Mouse (Mus musculus) embryonic facial prominence, embryonic 14.5 days (tissue): Measurements from ENCODE around the gene Zfp853. TPM values are rescaled to one million over a fixed set of nuclear protein-coding genes. Genes with fewer than 3 reads are reported as not detected.

ENCODE experiments used
- ATAC-seq: fragments of 200-750 bp; cut with Nextera tagmentation; 2 replicates; pipeline ENCODE4 v1.8.0; 2017; ENCODE audit warnings: low read depth, moderate number of reproducible peaks, moderate TSS enrichment
- DNase-seq: peaks from one replicate; pipeline ENCODE4 v3.0.0-alpha.2; 2015; ENCODE audit warnings: low spot score
- H3K27ac ChIP-seq: fragments of 300-500 bp; sonication (generic); replicated peaks from 2 replicates; pipeline ENCODE4 v1.5.1; 2014; ENCODE audit warnings: low read depth, mild to moderate bottlenecking, low read length, moderate library complexity
- H3K27me3 ChIP-seq: fragments of 300-500 bp; sonication (generic); replicated peaks from 2 replicates; pipeline ENCODE4 v1.6.1; 2014; ENCODE audit warnings: low read length; ENCODE audit not compliant: control insufficient read depth, insufficient read depth
- H3K36me3 ChIP-seq: fragments of 300-500 bp; sonication (generic); 2 replicates; pipeline ENCODE4 v1.6.1; 2014; ENCODE audit warnings: low read length, mixed read lengths; ENCODE audit not compliant: control insufficient read depth, insufficient read depth
- H3K4me1 ChIP-seq: fragments of 300-500 bp; sonication (generic); 2 replicates; pipeline ENCODE4 v1.6.1; 2014; ENCODE audit warnings: antibody characterized with exemption, low read length; ENCODE audit not compliant: control insufficient read depth, insufficient read depth
- H3K4me2 ChIP-seq: fragments of 300-500 bp; sonication (generic); 2 replicates; pipeline ENCODE4 v1.6.1; 2014; ENCODE audit warnings: low read depth, mild to moderate bottlenecking, low read length, moderate library complexity, mixed read lengths
- H3K4me3 ChIP-seq: fragments of 300-500 bp; sonication (generic); 2 replicates; pipeline ENCODE4 v1.5.1; 2014; ENCODE audit warnings: low read depth, mild to moderate bottlenecking, low read length
- H3K9ac ChIP-seq: fragments of 300-500 bp; sonication (generic); 2 replicates; pipeline ENCODE4 v1.6.1; 2014; ENCODE audit warnings: low read depth, mild to moderate bottlenecking, low read length, moderate library complexity, mixed read lengths
- H3K9me3 ChIP-seq: fragments of 300-500 bp; sonication (generic); 2 replicates; pipeline ENCODE4 v1.6.1; 2016; ENCODE audit warnings: low read length; ENCODE audit not compliant: control insufficient read depth
- WGBS: fragments of 180-500 bp; shearing (Covaris S2); extraction: QIAGEN DNeasy Blood & Tissue Kit; methylation state at CpG from one replicate; pipeline ENCODE4 v1.1.7; 2014; 5-methylcytosine and 5-hydroxymethylcytosine counted together
- polyA plus RNA-seq: library from polyadenylated mRNA; unstranded; fragments of >200 nt; fragmentation: Nextera tagmentation; extraction: Ambion mirVana; gene quantifications from 2 replicates; pipeline ENCODE4 v1.2.1, GENCODE M21; 2014

Zfp853 gene
- polyA plus RNA-seq, 1 experiment from 2014 or later, result 0.17 TPM

GRCm38 (mm10) chr5:143301296-143301695, 7.9 kb upstream of the Zfp853 start:
- Histone ChIP-seq H3K36me3 (peaks cover 73% of the 10 kb centered on the region), H3K4me1 (no peaks in the 10 kb centered on the region), H3K27ac (no peak overlapping the region), H3K27me3 (no peaks in the 10 kb centered on the region), H3K9me3 (0 out of 2 replicates have a peak, but pooled peaks cover 3% of the 10 kb centered on the region), H3K4me3 (no peak overlapping the region), H3K9ac (no peak overlapping the region), H3K4me2 (no peak overlapping the region)
- no peak for ATAC-seq
- no peak for DNase-seq
- 79% methylated on average over 7 of the region's 8 CpGs for WGBS

- Histone ChIP-seq H3K9me3 (0 out of 2 replicates have a peak, but pooled peaks cover 3% of the 10 kb centered on the region), H3K27ac (no peak overlapping the region), H3K9ac (no peak overlapping the region), H3K36me3 (peaks cover 57% of the 10 kb centered on the region), H3K27me3 (no peaks in the 10 kb centered on the region), H3K4me1 (no peaks in the 10 kb centered on the region), H3K4me2 (no peak overlapping the region), H3K4me3 (no peak overlapping the region)
- no peak for DNase-seq
- WGBS, result 94% methylated on average over 4 of the region's 4 CpGs
- ATAC-seq, result no peak
Observed at GRCm38 (mm10) chr5:143299686-143300085, 6.3 kb upstream of the Zfp853 start.

- Histone ChIP-seq H3K4me2 (no peak overlapping the region), H3K4me1 (peaks cover 6% of the 10 kb centered on the region; the same call in 1 of the 2 replicates), H3K4me3 (no peak overlapping the region), H3K27me3 (peaks cover 10% of the 10 kb centered on the region), H3K36me3 (peaks cover 46% of the 10 kb centered on the region), H3K9ac (no peak overlapping the region), H3K27ac (no peak overlapping the region), H3K9me3 (0 out of 2 replicates have a peak, but pooled peaks cover 3% of the 10 kb centered on the region)
- 93% methylated on average over 7 of the region's 7 CpGs for WGBS
- no peak for ATAC-seq
- DNase-seq, result no peak
Observed at GRCm38 (mm10) chr5:143298391-143298790, 5.0 kb upstream of the Zfp853 start.

DNA sequence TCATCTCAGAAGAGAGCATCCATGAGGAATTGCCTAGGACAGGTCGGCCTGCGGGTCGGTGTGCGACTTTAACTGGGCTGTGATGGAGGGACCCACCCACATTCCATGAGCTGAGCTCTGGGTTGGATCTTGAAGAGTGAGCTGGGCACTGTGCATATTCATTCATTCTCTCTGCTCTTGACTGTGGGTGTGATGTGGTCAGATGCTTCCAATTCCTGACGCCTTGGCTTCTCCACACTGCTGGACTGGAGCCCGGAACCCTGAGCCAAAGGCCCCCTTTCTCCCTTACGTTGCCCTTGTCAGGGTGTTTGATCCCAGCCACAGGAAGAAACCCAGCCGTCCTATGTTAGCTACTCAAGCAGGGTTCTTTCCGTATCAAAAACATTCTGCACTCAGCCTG, 4.6 kb upstream of the Zfp853 start:
- WGBS, result 90% methylated on average over 9 of the region's 9 CpGs
- H3K4me1 ChIP-seq, result peaks cover 6% of the 10 kb centered on the region; the same call in 1 of the 2 replicates
- no peak overlapping the region for H3K9ac ChIP-seq
- 0 out of 2 replicates have a peak, but pooled peaks cover 3% of the 10 kb centered on the region for H3K9me3 ChIP-seq
- ATAC-seq, result no peak
- no peak overlapping the region for H3K27ac ChIP-seq
- peaks cover 44% of the 10 kb centered on the region for H3K36me3 ChIP-seq
- no peak overlapping the region for H3K4me3 ChIP-seq
- H3K4me2 ChIP-seq, result no peak overlapping the region
- no peak for DNase-seq
- peaks cover 14% of the 10 kb centered on the region for H3K27me3 ChIP-seq

- Histone ChIP-seq H3K9me3 (0 out of 2 replicates have a peak, but pooled peaks cover 3% of the 10 kb centered on the region), H3K27ac (no peak overlapping the region), H3K36me3 (peaks cover 18% of the 10 kb centered on the region), H3K4me3 (no peak overlapping the region), H3K27me3 (peaks cover 39% of the 10 kb centered on the region), H3K4me1 (peaks cover 6% of the 10 kb centered on the region; the same call in 1 of the 2 replicates), H3K9ac (no peak overlapping the region), H3K4me2 (no peak overlapping the region)
- DNase-seq (no peak), ATAC-seq (no peak)
- WGBS, result 83% methylated on average over 2 of the region's 2 CpGs
Observed at GRCm38 (mm10) chr5:143295330-143295729, 1.9 kb upstream of the Zfp853 start.

DNA sequence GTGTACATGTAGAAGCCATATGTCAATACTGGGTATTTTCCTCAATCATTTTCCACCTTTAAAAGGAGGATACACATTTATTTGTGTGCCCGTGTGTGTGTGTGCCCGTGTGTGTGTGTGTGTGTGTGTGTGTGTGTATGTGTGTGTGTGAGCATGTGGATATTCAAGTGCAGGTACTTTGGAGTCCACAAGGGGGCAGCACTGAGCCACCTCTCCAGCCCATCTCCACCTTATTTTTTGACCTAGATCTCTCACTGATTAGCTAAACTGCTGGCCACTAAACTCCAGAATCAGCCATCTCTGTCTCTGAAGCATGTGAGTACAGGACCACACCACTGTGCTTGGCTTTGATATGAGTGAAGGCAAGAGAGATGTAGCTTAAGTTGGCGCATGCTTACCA, 1.4 kb upstream of the Zfp853 start:
- WGBS, result 95% methylated on average over 3 of the region's 3 CpGs
- Histone ChIP-seq H3K4me3 (no peak overlapping the region), H3K9me3 (0 out of 2 replicates have a peak, but pooled peaks cover 2% of the 10 kb centered on the region), H3K27ac (no peak overlapping the region), H3K4me2 (no peak overlapping the region), H3K4me1 (peaks cover 6% of the 10 kb centered on the region; the same call in 1 of the 2 replicates), H3K27me3 (peaks cover 43% of the 10 kb centered on the region), H3K36me3 (peaks cover 13% of the 10 kb centered on the region), H3K9ac (no peak overlapping the region)
- DNase-seq (no peak), ATAC-seq (no peak)

- H3K27me3 ChIP-seq, result peaks cover 63% of the 10 kb centered on the region
- H3K4me3 ChIP-seq, result peak overlapping the region; percentile 50
- WGBS, result 3% methylated on average over 12 of the region's 19 CpGs
- peak overlapping the region; percentile 66 for H3K9ac ChIP-seq
- peaks cover 12% of the 10 kb centered on the region for H3K4me1 ChIP-seq
- DNase-seq (no peak), ATAC-seq (no peak)
- H3K27ac ChIP-seq, result no peak overlapping the region
- H3K4me2 ChIP-seq, result peak overlapping the region; percentile 83
- no peaks in the 10 kb centered on the region for H3K36me3 ChIP-seq
- no peaks in the 10 kb centered on the region for H3K9me3 ChIP-seq
Observed at GRCm38 (mm10) chr5:143292879-143293278, 544 bp downstream of the Zfp853 start.

- Histone ChIP-seq H3K4me1 (peaks cover 14% of the 10 kb centered on the region), H3K9me3 (no peaks in the 10 kb centered on the region), H3K9ac (no peak overlapping the region), H3K36me3 (no peaks in the 10 kb centered on the region), H3K4me3 (no peak overlapping the region), H3K27ac (no peak overlapping the region), H3K27me3 (peaks cover 82% of the 10 kb centered on the region), H3K4me2 (no peak overlapping the region)
- ATAC-seq (no peak), DNase-seq (no peak)
- 70% methylated on average over 9 of the region's 9 CpGs for WGBS
Observed at GRCm38 (mm10) chr5:143289299-143289698, 4.1 kb downstream of the Zfp853 start.

DNA sequence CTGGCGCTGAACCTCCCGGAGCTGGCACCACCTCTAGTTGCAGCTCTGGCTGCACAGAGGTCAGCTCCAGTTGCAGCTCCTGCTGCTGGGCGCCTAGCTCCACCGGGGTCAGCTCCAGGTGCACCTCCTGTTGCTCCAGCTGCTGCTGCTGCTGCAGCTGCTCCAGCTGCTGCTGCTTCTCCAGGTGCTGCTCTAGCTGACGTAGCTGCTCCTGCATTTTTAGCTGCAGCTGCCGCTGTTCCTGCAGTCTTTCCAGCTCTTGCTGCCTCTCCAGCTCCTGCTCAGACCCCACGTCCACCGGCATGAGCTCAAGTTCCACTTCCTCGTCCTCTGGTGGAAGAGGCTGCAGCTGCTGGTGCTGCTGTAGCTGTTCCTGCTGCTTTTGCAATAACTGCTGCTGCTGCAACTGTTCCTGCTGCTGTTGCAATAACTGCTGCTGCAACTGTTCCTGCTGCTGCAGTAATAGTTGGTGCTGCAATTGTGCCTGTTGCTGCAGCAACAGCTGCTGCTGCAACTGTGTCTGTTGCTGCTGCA, 5.0 kb downstream of the Zfp853 start:
- Histone ChIP-seq H3K36me3 (no peaks in the 10 kb centered on the region), H3K4me2 (peak overlapping the region; percentile 46), H3K27me3 (peaks cover 73% of the 10 kb centered on the region), H3K4me1 (peaks cover 8% of the 10 kb centered on the region), H3K27ac (no peak overlapping the region), H3K9me3 (no peaks in the 10 kb centered on the region), H3K9ac (peak overlapping the region; percentile 19; the same call in 1 of the 2 replicates), H3K4me3 (peak overlapping the region; percentile 25)
- ATAC-seq (no peak), DNase-seq (no peak)
- 16% methylated on average over 6 of the region's 9 CpGs for WGBS
